Mouse (Mus musculus) lung, embryonic 15.5 days (tissue): Measurements from ENCODE around the gene Pex1. TPM values are rescaled to one million over a fixed set of nuclear protein-coding genes. Genes with fewer than 3 reads are reported as not detected.

Experiments used
- ATAC-seq: fragments of 200-750 bp; cut with Nextera tagmentation; 2 replicates; pipeline ENCODE4 v1.8.0; 2017; ENCODE audit warnings: moderate number of reproducible peaks, borderline replicate concordance; ENCODE audit not compliant: low FRiP score, low TSS enrichment; ENCODE audit errors: extremely low read depth
- H3K27ac ChIP-seq: fragments of 300-500 bp; sonication (generic); 2 replicates; pipeline ENCODE4 v1.5.1; 2015; ENCODE audit warnings: moderate library complexity, mild to moderate bottlenecking, inconsistent platforms
- H3K27me3 ChIP-seq: fragments of 300-500 bp; sonication (generic); 2 replicates; pipeline ENCODE4 v1.6.1; 2015; ENCODE audit warnings: inconsistent platforms
- H3K36me3 ChIP-seq: fragments of 300-500 bp; sonication (generic); 2 replicates; pipeline ENCODE4 v1.6.1; 2015; ENCODE audit warnings: inconsistent platforms
- H3K4me1 ChIP-seq: fragments of 300-500 bp; sonication (generic); 2 replicates; pipeline ENCODE4 v1.6.1; 2015; ENCODE audit warnings: inconsistent platforms
- H3K4me2 ChIP-seq: fragments of 300-500 bp; sonication (generic); 2 replicates; pipeline ENCODE4 v1.6.1; 2015; ENCODE audit warnings: inconsistent platforms, mild to moderate bottlenecking, moderate library complexity
- H3K4me3 ChIP-seq: fragments of 300-500 bp; sonication (generic); 2 replicates; pipeline ENCODE4 v1.5.1; 2015; ENCODE audit warnings: mild to moderate bottlenecking, inconsistent platforms
- H3K9ac ChIP-seq: fragments of 300-500 bp; sonication (generic); 2 replicates; pipeline ENCODE4 v1.6.1; 2015; ENCODE audit warnings: inconsistent platforms
- H3K9me3 ChIP-seq: fragments of 300-500 bp; sonication (generic); 2 replicates; pipeline ENCODE4 v1.6.1; 2016; ENCODE audit warnings: inconsistent platforms
- WGBS: fragments of 180-500 bp; shearing (Covaris S2); methylation state at CpG from one replicate; pipeline ENCODE4 v1.1.7; 2015; 5-methylcytosine and 5-hydroxymethylcytosine counted together
- microRNA-seq: library from miRNA; unstranded; fragments of <30 nt; microRNA quantifications from one replicate; pipeline ENCODE4, GENCODE M21; 2016
- polyA plus RNA-seq: library from polyadenylated mRNA; unstranded; fragments of >200 nt; fragmentation: Nextera tagmentation; extraction: Ambion mirVana; gene quantifications from 2 replicates; pipeline ENCODE4 v1.2.1, GENCODE M21; 2015

The Pex1 gene
- polyA plus RNA-seq, 1 experiment from 2014 or later, result 14.0 TPM

DNA sequence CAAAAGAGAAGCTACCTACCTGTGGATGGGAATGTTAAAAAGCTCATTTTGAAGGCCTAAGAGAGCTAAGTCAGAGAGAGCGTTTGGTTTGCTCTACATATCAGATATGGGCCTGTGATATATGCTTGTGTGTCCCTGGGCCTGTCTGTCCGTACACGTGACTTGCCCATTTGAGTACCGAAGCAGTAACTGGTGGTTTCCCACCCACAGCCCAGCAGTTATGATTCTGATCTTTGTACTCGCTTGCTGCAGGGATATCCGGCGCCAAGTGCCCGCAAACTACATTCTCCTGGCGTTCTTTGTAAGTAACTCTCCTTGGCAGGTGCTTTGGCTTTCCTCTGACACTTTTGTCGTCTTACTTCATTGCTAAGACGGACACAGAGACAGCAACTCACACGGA, 70.7 kb downstream of the Pex1 start:
- Histone ChIP-seq H3K4me1 (no peaks in the 10 kb centered on the region), H3K9me3 (no peaks in the 10 kb centered on the region), H3K27ac (no peak overlapping the region), H3K4me3 (no peak overlapping the region), H3K4me2 (no peak overlapping the region), H3K27me3 (no peaks in the 10 kb centered on the region), H3K36me3 (no peaks in the 10 kb centered on the region), H3K9ac (no peak overlapping the region)
- WGBS, result 77% methylated on average over 12 of the region's 12 CpGs
- no peak for ATAC-seq

DNA sequence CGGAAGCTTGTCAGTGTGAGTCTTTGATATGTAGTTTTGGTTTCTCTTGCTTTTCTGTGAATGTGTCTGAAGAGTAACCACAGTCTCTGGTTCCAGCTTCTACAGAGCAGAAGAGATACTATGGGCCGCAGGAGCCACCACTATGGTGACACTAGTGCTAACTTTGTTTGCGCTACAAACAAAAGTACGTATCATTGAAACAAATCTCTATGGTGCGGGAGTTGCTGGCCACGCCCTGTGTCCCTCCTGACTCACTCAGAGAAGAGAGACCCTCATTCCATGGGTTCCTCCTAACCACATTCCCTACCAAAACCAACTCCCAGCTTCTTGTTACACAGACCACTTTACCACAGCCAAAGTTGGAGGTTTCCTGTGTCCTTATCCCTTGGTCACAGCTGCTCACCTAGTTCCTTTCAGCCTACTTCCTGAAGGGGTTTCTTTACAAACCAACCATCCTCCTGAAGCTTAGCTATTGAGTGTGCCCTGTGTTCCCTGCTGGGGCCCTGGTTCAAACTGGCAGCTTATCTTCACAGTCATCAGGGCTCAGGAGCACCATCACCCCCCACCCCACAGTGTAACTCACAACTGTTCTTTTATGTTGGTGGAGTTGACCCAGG, 74.2 kb downstream of the Pex1 start:
- Histone ChIP-seq H3K36me3 (no peaks in the 10 kb centered on the region), H3K9me3 (no peaks in the 10 kb centered on the region), H3K27ac (no peak overlapping the region), H3K4me2 (no peak overlapping the region), H3K4me3 (no peak overlapping the region), H3K4me1 (no peaks in the 10 kb centered on the region), H3K9ac (no peak overlapping the region), H3K27me3 (no peaks in the 10 kb centered on the region)
- 78% methylated on average over 6 of the region's 6 CpGs for WGBS
- no peak for ATAC-seq

Small RNAs within 50 kb of the gene (microRNA-seq; reads per million reads assigned to microRNA genes)
- not detected for gene Gm26238

Other genes starting within 250 kb of the Pex1 start
- 26.7 and 27.5 TPM in 2 replicates for gene Fam133b, start 52.2 kb upstream of the Pex1 start, polyA plus RNA-seq
- gene 1700109H08Rik, start 24.5 kb upstream of the Pex1 start, polyA plus RNA-seq, result 2.0 and 2.1 TPM in 2 replicates
- gene Rbm48, start 519 bp downstream of the Pex1 start, polyA plus RNA-seq, result 12.4 and 13.9 TPM in 2 replicates
- not detected in 2 replicates for gene Tmbim7, start 55.1 kb downstream of the Pex1 start, polyA plus RNA-seq
- gene Gatad1, start 61.1 kb downstream of the Pex1 start, polyA plus RNA-seq, result 65.9 and 66.8 TPM in 2 replicates
- gene Ankib1, start 206.9 kb downstream of the Pex1 start, polyA plus RNA-seq, result 9.0 and 9.9 TPM in 2 replicates
- gene Krit1, start 207.1 kb downstream of the Pex1 start, polyA plus RNA-seq, result 41.0 and 44.0 TPM in 2 replicates
- 0.06 TPM in 1 of 2 replicates, not detected in the other for gene Lrrd1, start 249.1 kb downstream of the Pex1 start, polyA plus RNA-seq